ENCODE assay signal across 8 mouse cellular contexts in genomic region chr11:94159066-94159880, GRCm38 (mm10). TPM values are rescaled to one million over a fixed set of nuclear protein-coding genes. Genes with fewer than 3 reads are reported as not detected.
DNase-seq lines count a peak whose midpoint lies in the region; ATAC-seq and TF ChIP-seq lines count a peak whose summit lies in the region.

No protein-coding gene starts in this region.

- no peak overlapping the region for H3K4me2 ChIP-seq in kidney, embryonic 16.5 days (replicated peaks; ENCODE audit: low read depth, low read length)
- H3K4me2 ChIP-seq in midbrain, postnatal 0 days (ENCODE audit: low read depth, low read length, poor library complexity, severe bottlenecking): peak overlapping the region; percentile 39; the same call in 1 of the 2 replicates

- DNase-seq in right cerebral cortex, adult 18-20 months: peak; percentile 34
- DNase-seq in right cerebral cortex, postnatal 25 days: no peak
- DNase-seq in cerebellum, adult 11-12 months: peak; percentile 70
- DNase-seq in heart, adult 8-10 months (ENCODE audit: low spot score): peak; percentile 26
- DNase-seq in midbrain, postnatal 0 days (ENCODE audit: low spot score): peak; percentile 77
- no peak for DNase-seq in thymus, postnatal 36 days
- no peak for DNase-seq in thymus, postnatal 14 days

- WGBS in kidney, embryonic 16.5 days: 55% methylated on average over 14 of the region's 14 CpGs
- WGBS in midbrain, postnatal 0 days: 27% methylated on average over 14 of the region's 14 CpGs

- no peak for TF ChIP-seq CTCF in midbrain, postnatal 0 days (IDR thresholded peaks at IDR 0.05)

- no peak overlapping the region for H3K4me3 ChIP-seq in kidney, embryonic 16.5 days (ENCODE audit: low read length)
- H3K4me3 ChIP-seq in midbrain, postnatal 0 days (ENCODE audit: low read depth, low read length): no peak overlapping the region

- no peaks in the 10 kb centered on the region for H3K9me3 ChIP-seq in kidney, embryonic 16.5 days (ENCODE audit: low read length)
- H3K9me3 ChIP-seq in midbrain, postnatal 0 days (ENCODE audit: low read length): no peaks in the 10 kb centered on the region

- peak overlapping the region; percentile 32 for H3K9ac ChIP-seq in kidney, embryonic 16.5 days (replicated peaks; ENCODE audit: low read length)
- 0 out of 2 replicates have a peak overlapping the region, but pooled peaks have one; percentile 50 for H3K9ac ChIP-seq in midbrain, postnatal 0 days (replicated peaks; ENCODE audit: low read length, poor library complexity, severe bottlenecking)

- H3K27me3 ChIP-seq in kidney, embryonic 16.5 days (ENCODE audit: insufficient read depth, low read length): no peaks in the 10 kb centered on the region; the same call in 1 of the 2 replicates
- H3K27me3 ChIP-seq in midbrain, postnatal 0 days (ENCODE audit: insufficient read depth, low read length): no peaks in the 10 kb centered on the region

- 0 out of 2 replicates have a peak, but pooled peaks have one; percentile 13 for ATAC-seq in kidney, embryonic 16.5 days (ENCODE audit: low FRiP score, low TSS enrichment)
- ATAC-seq in midbrain, postnatal 0 days (ENCODE audit: low FRiP score): no peak

- H3K27ac ChIP-seq in kidney, embryonic 16.5 days (ENCODE audit: low read length): peak overlapping the region; percentile 65
- peak overlapping the region; percentile 99 for H3K27ac ChIP-seq in midbrain, postnatal 0 days (ENCODE audit: low read depth, low read length)

- no peaks in the 10 kb centered on the region for H3K36me3 ChIP-seq in kidney, embryonic 16.5 days (ENCODE audit: insufficient read depth, low read length)
- no peaks in the 10 kb centered on the region for H3K36me3 ChIP-seq in midbrain, postnatal 0 days (ENCODE audit: insufficient read depth, low read length)

- H3K4me1 ChIP-seq in kidney, embryonic 16.5 days (ENCODE audit: insufficient read depth, low read length): peaks cover 35% of the 10 kb centered on the region
- peaks cover 26% of the 10 kb centered on the region for H3K4me1 ChIP-seq in midbrain, postnatal 0 days (ENCODE audit: insufficient read depth, low read length)

RNA-seq across cellular contexts. Expression of gene Tob1, which starts 52.0 kb away (rescaled TPM):
- 10 to 100 TPM; 51.3 to 58.4 (median 53.2) TPM for total RNA-seq in heart, adult 8-10 months (2022)
- 31.9 and 36.1 TPM in 2 replicates for polyA plus RNA-seq in kidney, embryonic 16.5 days (2015; fragmentation: Nextera tagmentation; extraction: Ambion mirVana)
- 15.6 and 20.4 TPM in 2 replicates for total RNA-seq in midbrain, postnatal 0 days (2014; rRNA removed)
- 25.5 and 27.9 TPM in 2 replicates for polyA plus RNA-seq in midbrain, postnatal 0 days (2015; fragmentation: Nextera tagmentation; extraction: Ambion mirVana)

Comparison
In these comparisons a context has a peak if more than half of its experiments do, and no peak if none do; other contexts are left out.
1. DNase-seq: peak in right cerebral cortex, adult 18-20 months (single experiment), cerebellum, adult 11-12 months (single experiment), heart, adult 8-10 months (single experiment) and midbrain, postnatal 0 days (single experiment); none in right cerebral cortex, postnatal 25 days (single experiment), thymus, postnatal 36 days (0 of 2) and thymus, postnatal 14 days (single experiment).